Mouse (Mus musculus) hematopoietic stem cell, adult 5-6 weeks (primary cell): ENCODE data around the gene Coro2a. TPM values are rescaled to one million over a fixed set of nuclear protein-coding genes. Genes with fewer than 3 reads are reported as not detected.
"Not testable (repeated sequence)": the region's sequence is repeated elsewhere in the genome, so short reads cannot be mapped to it uniquely, and the experiment has no call there.

Experiments
- ATAC-seq, 2 experiments: fragments of 125-278 bp in 1 of 2; replicated peaks in 1 of 2; 2 replicates each; pipeline ENCODE4 v1.8.0; 2016 to 2017; ENCODE audit warnings: inconsistent platforms in 2 of 2, mild to moderate bottlenecking in 2 of 2, moderate number of reproducible peaks in 2 of 2, low read depth in 1 of 2, moderate TSS enrichment in 1 of 2; ENCODE audit not compliant: low FRiP score in 2 of 2, poor library complexity in 2 of 2, severe bottlenecking in 2 of 2, insufficient read depth in 1 of 2, low TSS enrichment in 1 of 2
- total RNA-seq: library from RNA; stranded (forward); fragments of 172-1452, 232-1000 nt; gene quantifications from 2 replicates; pipeline ENCODE4 v1.2.3, GENCODE M21; 2017

Gene Coro2a
- total RNA-seq, result 57.8 and 70.1 TPM in 2 replicates

DNA sequence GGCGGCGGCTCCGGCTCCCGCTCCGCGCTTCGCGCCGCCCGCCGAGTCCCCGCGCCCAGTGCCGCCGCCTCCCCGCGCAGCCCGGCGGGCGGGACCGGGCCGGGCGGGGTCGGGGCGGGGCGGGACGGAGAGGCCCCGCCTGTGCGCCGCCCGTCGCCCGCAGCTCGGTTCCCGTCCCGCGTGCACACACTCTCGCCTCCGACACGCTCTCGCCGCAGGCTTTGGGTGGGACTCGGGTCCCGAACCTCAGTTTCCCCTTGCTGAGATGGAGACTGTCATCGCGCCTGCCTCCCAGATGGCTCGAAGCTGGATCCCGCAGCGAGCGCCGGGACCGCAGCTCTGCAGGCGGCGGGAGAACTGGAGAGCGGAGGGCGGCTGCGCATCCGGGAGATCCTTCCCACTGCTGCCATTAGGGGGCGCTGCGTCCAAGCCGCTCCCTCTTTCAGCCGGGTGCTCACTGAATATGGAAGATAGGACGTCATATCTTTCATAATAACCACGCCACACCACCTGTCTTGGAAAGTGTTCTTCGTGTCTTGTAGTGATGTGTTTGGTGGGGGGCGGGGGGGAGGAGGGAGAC is at the start of gene Coro2a:
TSS of gene Coro2a (minus strand) at position 359 of the 580 bp plus-strand sequence.
- peak; percentile 55 to 77; a peak in 3 of 4 replicates for ATAC-seq

DNA sequence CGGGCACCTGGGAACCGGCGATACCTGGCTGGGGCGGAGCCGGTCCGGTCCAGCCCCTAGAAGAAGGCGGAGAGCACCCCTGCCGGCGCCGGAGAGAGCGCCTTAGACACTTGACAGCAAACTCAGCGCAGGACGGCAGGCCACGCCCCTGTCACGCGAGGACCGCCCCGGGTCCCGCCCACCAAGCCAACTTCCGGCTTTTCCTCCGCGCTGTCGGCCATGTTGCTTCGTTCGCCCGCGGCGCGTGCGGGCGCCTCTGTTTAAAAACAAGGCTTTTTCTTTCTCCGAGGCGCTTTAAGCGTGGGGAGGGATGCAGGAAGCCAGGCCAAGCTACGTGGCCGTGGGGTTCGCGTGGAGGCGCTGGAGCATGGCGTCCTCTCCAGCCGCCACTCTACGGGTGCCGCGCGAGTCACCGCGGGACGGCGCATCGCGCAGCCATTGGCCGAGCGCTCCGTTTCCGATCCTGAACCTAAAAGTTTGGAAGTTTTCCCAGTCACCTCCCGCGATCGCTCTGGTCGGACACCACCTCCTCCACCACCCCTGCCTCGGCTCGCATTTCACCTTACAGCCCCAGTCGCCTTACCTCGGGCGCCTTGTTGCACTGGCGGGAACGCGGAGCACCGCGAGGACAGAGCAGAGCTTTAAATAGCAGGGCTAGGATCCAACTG is 48.2 kb upstream of the Coro2a start, which contains the start of gene Tbc1d2:
TSS of gene Tbc1d2 (minus strand) at position 124 of the 668 bp plus-strand sequence.
- peak; percentile 93 to 98 for ATAC-seq

DNA sequence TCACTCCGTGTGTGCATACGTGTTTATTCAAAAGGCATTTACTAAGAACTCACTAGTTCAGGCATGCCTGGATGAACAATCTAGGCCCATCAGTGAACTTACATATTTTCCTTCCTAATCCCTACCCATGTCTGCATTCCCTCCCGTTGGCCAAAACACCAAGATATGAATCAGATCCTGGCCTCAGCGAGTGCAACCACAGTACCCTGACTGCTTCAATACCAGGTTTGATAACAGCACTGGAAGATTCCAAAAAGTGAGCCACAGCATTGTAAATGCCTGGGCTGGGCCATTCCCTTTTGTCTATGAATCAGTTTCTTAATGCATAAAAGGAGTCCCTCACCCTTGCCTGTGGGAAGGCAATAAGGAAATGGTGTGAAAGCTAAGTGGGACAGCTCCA is 47.2 kb upstream of the Coro2a start:
- no peak for ATAC-seq

DNA sequence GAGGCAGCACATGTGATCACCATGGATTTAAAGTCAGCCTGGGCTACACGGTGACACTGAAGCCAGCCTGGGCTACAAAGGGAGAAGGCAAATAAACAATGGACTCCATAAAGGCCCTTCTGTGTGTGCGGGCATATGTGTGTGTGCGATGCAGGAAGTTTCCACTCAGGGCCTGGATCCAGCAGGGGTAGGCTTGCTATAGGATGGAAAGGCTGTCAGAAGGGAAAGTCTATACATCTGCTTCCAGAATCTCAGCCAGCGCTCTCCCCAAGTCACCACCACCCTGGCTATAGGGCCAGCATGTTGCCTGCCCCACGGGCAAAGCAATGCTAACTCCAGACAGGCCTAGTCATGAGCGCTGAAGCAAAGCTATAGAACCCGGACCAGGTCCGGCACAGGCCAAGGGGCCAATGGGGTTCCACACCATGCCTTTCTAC is 41.7 kb upstream of the Coro2a start:
- ATAC-seq, result no peak

DNA sequence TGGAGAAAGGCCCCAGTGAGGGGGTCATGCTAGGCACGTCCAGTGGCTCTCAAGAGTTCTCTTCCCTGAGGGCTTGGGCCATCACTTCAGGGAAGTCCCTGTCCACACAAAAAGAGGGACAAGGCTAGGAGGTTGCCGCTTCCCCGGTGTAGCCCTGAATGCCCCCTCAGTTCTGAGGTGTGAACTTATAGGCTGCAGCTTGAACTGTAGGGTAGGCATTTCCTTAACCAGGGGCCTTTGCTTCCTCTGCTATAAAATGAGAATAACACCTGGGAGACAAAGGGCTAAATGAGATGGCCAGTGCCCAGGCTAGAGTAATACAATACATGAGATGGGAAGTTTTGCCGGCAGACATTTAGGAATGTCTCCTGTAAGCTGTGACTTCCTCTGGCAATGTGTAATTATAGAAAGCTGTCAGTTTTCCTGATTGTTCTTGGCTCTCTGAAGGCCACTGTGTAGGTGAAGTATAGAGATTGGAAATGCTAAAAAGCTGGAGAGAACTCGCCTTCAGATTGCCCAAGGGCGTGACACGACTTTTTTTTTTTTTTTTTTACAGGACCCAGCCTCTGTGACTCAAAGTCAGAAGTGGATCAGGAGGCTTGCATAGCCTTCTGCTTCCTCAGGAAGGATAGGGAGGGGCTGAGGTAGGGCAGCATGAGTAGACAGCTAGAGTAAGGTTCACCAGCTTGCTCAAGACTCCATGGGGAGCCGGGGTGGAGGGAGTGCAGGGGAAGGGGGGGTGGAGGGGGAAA is 41.1 kb upstream of the Coro2a start:
- ATAC-seq, result peak; percentile 99 to 100

DNA sequence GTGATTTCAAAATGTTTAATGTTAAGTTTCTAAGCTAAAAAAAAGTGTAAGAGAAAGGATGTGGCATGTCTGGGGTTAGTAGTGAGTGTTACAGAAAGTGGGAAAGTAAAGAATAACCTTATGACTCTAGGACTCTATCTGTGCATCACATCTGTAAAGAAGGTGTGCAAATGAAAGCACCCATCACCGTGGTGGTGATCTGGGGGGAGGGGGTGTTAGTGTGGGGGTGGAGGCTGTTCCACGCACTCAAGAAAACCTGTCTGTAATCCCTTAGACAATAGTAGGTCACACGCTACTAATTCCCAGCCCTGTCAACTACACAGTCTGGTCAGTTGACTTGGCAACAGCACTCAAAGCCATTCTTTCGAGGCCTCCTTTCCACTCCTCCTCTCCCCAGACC is 39.3 kb upstream of the Coro2a start:
- no peak for ATAC-seq

DNA sequence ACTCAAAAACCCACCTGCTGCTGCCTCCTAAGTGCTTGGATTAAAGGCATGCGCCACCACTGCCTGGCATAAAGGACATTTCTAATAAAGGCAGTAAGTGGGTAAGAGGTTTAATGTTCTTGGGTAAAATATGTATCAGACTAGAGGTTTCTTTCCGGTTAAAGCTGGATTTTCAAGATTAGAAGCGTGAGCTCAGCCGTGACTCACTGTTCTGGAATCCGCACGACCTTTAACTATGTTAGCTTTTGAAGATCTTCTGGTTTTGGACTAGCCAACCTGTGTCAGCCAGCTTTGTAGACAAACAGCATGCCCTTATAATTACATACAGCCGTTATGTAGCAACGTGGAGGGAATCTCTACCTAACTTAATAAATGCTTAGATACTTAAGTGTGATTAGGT is 37.9 kb upstream of the Coro2a start:
- no peak for ATAC-seq

DNA sequence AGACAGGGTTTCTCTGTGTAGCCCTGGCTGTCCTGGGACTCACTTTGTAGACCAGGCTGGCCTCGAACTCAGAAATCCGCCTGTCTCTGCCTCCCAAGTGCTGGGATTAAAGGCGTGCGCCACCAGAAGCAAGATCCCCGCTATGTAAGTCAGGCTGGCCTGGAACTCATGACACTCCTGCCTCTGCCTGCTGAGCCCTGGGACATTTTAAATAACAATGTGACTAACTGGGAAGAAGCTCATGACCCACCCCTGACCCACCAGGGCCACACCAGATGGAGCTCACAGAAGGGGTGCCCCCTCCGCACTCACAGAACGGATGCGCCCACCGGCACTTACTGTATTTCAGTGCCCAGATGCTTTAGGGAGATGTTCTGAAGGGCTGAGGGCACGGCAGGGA is 35.2 kb upstream of the Coro2a start:
- not testable (repeated sequence) for ATAC-seq

DNA sequence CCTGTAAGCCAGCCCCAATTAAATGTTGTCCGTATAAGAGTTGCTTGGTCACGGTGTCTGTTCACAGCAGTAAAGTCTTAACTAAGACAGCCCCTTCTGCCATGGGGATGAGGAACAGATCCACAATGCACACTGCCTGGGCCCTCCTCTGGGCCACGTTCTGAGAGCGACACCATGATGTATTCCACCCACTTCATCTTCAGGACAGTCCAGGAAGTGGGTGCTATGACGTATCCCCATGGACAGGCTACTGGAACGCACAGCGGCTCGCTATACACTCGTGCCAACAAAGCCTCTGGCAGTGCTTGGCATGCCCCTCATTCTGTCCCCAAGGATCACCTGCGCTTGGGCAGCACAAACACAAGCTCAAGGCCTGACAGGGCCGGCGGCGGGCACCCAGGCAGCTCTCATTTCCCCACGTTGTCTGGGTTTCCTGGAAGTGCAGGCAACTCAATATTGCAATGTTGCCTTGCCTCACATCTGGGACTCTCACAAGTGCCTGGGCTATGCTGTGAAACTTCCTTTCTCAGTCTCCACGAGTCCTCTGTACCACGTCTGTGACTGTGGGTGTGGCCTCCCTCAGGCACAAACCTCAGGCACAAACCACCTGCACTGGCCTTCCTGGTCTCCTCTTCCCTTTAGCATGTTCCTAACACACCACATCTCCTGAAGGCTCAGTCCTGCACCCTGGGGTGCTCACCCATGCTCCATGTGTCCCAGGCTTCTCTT is 33.9 kb upstream of the Coro2a start:
- peak; percentile 54 to 87 for ATAC-seq

DNA sequence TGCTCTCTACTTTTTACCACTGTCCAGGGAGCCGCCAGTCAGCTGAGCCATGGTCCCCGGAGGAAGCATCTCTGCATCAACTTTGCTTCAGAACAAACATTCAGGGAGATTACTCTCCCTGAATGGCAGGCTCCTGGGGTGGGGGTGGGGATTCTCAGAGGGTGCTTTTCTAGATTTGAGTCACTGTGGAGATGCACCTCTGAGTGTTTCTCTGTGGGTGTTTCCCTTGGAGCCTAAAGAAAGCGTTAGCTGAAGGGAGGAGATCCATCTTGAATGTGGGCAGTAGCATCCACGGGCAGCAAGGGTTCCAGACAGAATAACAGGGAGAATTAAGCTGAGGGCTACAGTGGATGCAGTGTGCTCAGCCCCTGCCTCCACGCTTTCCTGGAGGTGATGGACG is 32.9 kb upstream of the Coro2a start:
- ATAC-seq, result no peak

DNA sequence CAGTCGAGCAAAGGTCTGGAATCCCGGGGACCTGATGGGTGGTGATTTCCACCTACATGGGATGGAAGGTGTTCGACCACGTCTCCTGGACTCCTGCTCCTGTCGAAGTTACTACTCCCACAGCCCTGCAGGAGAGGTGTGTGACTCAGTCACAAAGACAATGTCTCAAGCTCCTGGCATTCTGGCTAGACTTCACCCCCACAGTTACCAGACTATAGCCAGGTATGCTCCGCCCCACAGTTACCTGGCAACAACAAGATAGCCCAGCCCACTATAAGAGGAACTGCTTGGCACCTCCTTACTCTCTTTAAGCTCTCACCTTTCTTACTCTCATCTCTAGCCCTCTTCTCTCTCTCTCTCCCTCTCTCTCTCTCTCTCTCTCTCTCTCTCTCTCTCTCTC is 31.6 kb upstream of the Coro2a start:
- not testable (repeated sequence) for ATAC-seq

DNA sequence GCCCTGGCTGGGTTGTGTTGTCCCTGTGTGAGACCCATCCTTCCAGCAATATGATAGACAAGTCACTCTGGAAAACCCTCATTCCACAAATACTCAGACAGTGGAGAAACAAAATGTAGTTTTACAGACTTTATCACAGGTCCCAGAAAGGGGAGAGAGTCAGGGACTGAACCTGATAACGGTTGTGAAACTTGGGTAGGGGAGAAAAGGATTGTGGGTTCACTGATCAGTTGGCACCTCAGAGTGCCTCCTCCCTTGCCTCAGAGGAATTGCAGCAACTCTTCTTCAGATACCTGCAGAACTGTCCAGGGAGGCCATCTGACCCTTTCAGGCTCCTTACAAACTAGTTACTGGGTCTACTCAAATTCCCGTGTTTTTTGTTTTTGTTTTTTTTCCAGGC is 30.5 kb upstream of the Coro2a start:
- ATAC-seq, result no peak

DNA sequence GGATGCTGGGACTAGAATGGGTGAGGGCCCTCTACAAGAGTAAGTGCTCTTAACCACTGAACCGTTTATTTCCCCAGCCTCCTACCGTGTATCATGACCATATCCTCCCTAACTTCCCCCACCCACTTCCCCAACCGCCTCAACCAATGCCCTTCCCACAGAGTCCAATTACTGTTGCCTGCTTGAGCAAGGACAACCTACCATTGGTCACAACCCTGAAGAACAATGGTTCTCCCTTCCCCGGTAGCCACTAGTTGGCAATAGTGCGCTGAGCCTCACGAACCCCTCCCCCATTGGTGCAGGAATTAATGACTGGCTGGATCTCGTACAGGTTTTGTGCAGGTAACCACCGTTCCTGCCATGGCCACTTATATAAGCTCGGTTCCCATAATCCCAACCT is 28.4 kb upstream of the Coro2a start:
- peak; percentile 81 to 87 for ATAC-seq

DNA sequence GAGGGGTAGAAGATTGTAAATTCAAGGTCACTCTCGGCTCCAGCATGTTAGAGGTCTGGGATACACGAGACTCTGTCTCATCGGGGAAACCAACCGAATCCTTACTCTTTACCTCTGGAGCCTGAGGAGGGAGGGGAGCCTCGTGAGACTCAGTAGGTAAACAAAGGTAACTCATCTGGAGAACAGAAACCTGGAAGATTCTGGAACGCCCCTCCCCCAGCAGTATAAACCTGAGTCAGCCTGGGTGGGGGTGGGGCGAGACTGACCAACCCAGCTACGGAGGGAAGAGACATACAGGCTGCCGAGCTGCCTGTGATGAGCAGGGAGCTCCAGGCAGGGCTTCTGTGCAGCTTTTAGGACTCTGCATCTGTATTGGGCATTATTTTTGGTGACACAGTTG is 26.9 kb upstream of the Coro2a start:
- ATAC-seq, result no peak

DNA sequence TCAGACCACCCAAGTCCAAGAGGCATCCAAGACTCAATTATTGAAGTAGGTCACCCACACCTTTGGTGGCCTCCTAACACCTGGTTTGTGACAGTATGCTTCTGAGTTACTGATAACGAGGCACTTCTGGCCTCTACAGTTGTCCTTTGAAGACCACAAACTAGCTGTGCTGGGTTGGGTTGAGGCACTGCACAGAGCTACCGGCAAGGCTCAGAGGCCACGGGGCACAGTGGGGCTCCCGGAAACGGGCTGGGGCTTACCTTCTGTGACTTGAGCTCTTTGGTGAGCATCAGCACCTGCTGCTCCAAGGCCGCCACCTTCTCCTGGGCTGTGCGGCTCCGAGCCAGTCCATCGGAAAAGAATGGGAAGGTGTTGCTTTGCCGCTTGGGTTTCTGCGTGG is 26.1 kb upstream of the Coro2a start:
- no peak for ATAC-seq

DNA sequence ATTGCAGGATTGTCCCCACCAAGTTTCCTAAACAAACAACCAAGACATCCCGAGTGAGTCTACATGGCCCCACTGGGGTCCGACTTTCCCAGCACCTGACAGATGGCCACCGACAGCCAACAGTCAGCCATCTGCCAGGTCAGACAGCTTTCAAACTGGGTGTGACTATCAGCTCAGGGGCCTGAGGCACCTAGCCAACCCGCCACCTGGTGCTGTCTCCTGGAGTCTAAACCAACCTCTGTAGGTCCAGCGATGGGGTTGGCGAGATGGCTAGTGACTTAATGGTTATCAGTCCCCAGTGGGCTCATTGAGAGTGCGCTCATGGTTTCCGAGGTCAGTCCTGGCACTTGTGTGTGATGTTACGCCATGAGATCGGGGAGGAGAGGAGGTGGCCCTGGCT is 23.1 kb upstream of the Coro2a start:
- no peak for ATAC-seq

DNA sequence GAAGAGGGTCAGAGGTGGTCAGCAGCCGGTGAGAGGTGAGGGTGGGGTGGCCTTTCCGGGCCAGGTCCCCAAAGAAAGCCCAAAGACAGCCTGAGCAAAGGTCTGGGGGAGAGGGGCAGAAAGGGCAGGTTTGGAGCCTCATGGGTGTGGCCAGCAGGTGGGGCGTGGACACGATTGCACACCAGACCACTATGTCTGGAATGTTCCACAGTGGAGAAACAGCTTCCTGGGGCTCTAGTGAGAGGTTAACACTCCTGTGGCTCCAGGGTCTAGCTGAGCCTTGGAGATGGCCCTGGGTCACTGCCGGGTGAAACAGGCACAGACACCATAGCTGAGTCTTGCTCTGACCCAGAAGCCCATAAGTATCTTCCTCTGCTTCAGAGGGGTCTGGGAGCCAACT is 21.0 kb upstream of the Coro2a start:
- no peak for ATAC-seq

DNA sequence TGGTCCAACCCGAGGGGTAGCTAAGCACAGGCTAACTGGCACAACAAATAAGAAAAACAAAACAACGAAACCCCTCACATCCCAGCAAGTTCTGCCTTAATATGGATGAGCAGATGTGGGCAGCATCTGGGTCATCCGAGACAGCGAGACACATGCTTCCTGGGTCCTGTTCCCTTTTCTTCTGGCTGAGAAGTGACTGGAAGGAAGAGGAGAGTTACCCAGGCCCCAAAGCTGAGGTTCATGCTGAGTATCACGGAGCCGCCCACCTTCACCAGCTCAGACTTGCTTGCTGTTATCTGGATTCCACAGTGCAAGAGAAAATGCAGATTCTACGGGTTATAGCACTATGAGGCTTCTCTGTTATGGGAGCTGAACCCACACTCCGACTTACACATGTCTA is 18.9 kb upstream of the Coro2a start:
- ATAC-seq, result no peak
